Comparison of ENCODE assay signal across 10 mouse cellular contexts in the genomic region with DNA sequence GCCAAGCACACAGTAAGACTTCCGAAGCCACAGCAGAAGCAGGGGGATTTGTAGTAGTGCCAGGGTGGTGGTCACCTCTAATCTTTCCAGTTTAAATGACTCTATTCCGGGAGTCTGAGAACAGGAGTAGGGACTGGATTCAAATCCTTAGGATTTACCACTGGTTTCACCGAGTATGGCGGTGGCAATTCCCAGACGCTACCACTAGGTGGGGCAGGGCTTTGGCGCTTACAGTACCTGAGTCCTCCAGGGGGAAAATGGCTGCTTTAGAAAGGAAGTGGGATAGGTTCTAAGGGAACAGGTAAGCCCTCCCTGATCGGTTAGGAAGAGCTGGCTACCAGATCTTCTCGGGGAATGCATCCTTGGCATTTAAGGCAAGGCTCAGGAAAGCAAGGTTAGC. TPM values are rescaled to one million over a fixed set of nuclear protein-coding genes. Genes with fewer than 3 reads are reported as not detected.
DNase-seq lines count a peak whose midpoint lies in the region; TF ChIP-seq lines count a peak whose summit lies in the region.
"Had no signal": no experiment of that assay in that cellular context is flagged by ENCODE, and none has a peak within 500 bp of the region (broad histone marks: within the 10 kb centered on the region; RNA-seq: fewer than 3 reads in every experiment).

No protein-coding gene starts in this region.

- H3K27ac ChIP-seq in embryonic fibroblast, embryonic 13.5 days (ENCODE audit: insufficient read depth, low read length): no peak overlapping the region
- H3K27ac ChIP-seq in small intestine, adult 2 months (ENCODE audit: insufficient read depth, low read depth, low read length): no peak overlapping the region
- H3K27ac ChIP-seq: neural tube, embryonic 12.5 days had no signal

- TF ChIP-seq POLR2A in embryonic fibroblast, embryonic 13.5 days (IDR thresholded peaks at IDR 0.05; ENCODE audit: low read depth, low read length): no peak
- TF ChIP-seq POLR2A in small intestine, adult 2 months (IDR thresholded peaks at IDR 0.05; ENCODE audit: low read depth, low read length): no peak

- H3K4me3 ChIP-seq in embryonic fibroblast, embryonic 13.5 days (ENCODE audit: insufficient read depth, low read length): no peak overlapping the region
- H3K4me3 ChIP-seq in small intestine, adult 2 months (ENCODE audit: low read depth, low read length): no peak overlapping the region
- H3K4me3 ChIP-seq: neural tube, embryonic 12.5 days had no signal

- no peaks in the 10 kb centered on the region for H3K27me3 ChIP-seq in small intestine, adult 2 months (ENCODE audit: control insufficient read depth, insufficient read depth, low read length)
- H3K27me3 ChIP-seq: neural tube, embryonic 12.5 days had no signal

- 61% methylated on average over 8 of the region's 8 CpGs for WGBS in small intestine, adult 2 months

- H3K36me3 ChIP-seq in small intestine, adult 2 months (ENCODE audit: control insufficient read depth, insufficient read depth, low read length): no peaks in the 10 kb centered on the region
- H3K36me3 ChIP-seq: neural tube, embryonic 12.5 days had no signal

- peak; percentile 29; the same call in 1 of the 2 replicates for TF ChIP-seq CTCF in embryonic fibroblast, embryonic 13.5 days (IDR thresholded peaks at IDR 0.05; ENCODE audit: borderline replicate concordance, insufficient read depth, low read length)
- TF ChIP-seq CTCF in small intestine, adult 2 months (IDR thresholded peaks at IDR 0.05; ENCODE audit: extremely low read depth, insufficient read length, insufficient replicate concordance, low read depth, low read length): peak; percentile 71; the same call in 1 of the 2 replicates

- H3K4me1 ChIP-seq in embryonic fibroblast, embryonic 13.5 days (ENCODE audit: control insufficient read depth, insufficient read depth, low read length): no peaks in the 10 kb centered on the region
- H3K4me1 ChIP-seq in small intestine, adult 2 months (ENCODE audit: control insufficient read depth, insufficient read depth, insufficient read length, low read length): no peaks in the 10 kb centered on the region
- H3K4me1 ChIP-seq: neural tube, embryonic 12.5 days had no signal

- peak; percentile 38 to 44 for DNase-seq in adrenal gland, adult 18-20 months (ENCODE audit: low spot score in 2 of 2)
- no peak for DNase-seq in adrenal gland, postnatal 4 days (ENCODE audit: low spot score in 2 of 2)
- peak; percentile 12 for DNase-seq in layer of hippocampus, adult 11-12 months (ENCODE audit: low spot score)
- DNase-seq in layer of hippocampus, adult 18-20 months (ENCODE audit: low spot score in 2 of 2): no peak
- DNase-seq in NIH3T3 (ENCODE audit: low read depth): peak; percentile 67
- DNase-seq in left cerebral cortex, adult 9 months (ENCODE audit: low spot score in 2 of 2): no peak

RNA-seq across cellular contexts. Expression of gene Hnf1b, which starts 17.5 kb away (rescaled TPM):
- under 1 TPM in 1 of 2 experiments, not detected in 1; 0.17 TPM for total RNA-seq in adrenal gland, adult 18-20 months (2021)
- total RNA-seq in adrenal gland, postnatal 4 days (2021): 10 to 100 TPM in 1 of 2 experiments, 1 to 10 TPM in 1; 2.2 to 22.2 TPM
- total RNA-seq in layer of hippocampus, adult 18-20 months (2021): under 1 TPM; 0.27 to 0.43 TPM
- not detected in 2 replicates for polyA plus RNA-seq in embryonic fibroblast, embryonic 13.5 days (2011; ENCODE audit: insufficient read length, low read depth, missing spikeins)
- 10.9 and 23.3 TPM in 2 replicates for polyA plus RNA-seq in small intestine, adult 2 months (2012; rRNA removed)
- total RNA-seq: heart, postnatal 36 days had no signal

Comparison
In these comparisons a context has a peak if more than half of its experiments do, and no peak if none do; other contexts are left out.
1. DNase-seq: peak in adrenal gland, adult 18-20 months (2 of 2), layer of hippocampus, adult 11-12 months (single experiment) and NIH3T3 (single experiment); none in adrenal gland, postnatal 4 days (0 of 2), layer of hippocampus, adult 18-20 months (0 of 2) and left cerebral cortex, adult 9 months (0 of 2).